Mouse (Mus musculus) cerebellum, adult 2 months (tissue): ENCODE measurements at regions not wholly inside any gene's neighbourhood (a gene's known extent, or its start where the extent isn't known, plus 50 kb on each side); places are given as distances from the start of the nearest gene placed in this dataset.

Experiments used
- DNase-seq, 2 experiments: peaks; one replicate each; pipeline ENCODE4 v3.0.0; 2021
- H3K27ac ChIP-seq: fragments of 200-500 bp; 2 replicates; pipeline ENCODE4 v1.5.1; 2012; ENCODE audit warnings: low read length, control low read depth, inconsistent platforms; ENCODE audit not compliant: insufficient read depth
- H3K27me3 ChIP-seq: fragments of 200-500 bp; 2 replicates; pipeline ENCODE4 v1.6.1; 2012; ENCODE audit warnings: inconsistent platforms, mild to moderate bottlenecking, low read length, moderate library complexity; ENCODE audit not compliant: control insufficient read depth, insufficient read depth
- H3K4me1 ChIP-seq: fragments of 200-500 bp; 2 replicates; pipeline ENCODE4 v1.6.1; 2011; ENCODE audit warnings: low read length; ENCODE audit not compliant: control insufficient read depth, insufficient read depth
- H3K4me3 ChIP-seq: fragments of 200-500 bp; replicated peaks from 2 replicates; pipeline ENCODE3; 2011; ENCODE audit warnings: mild to moderate bottlenecking, low read depth, low read length, control low read depth; ENCODE audit not compliant: insufficient read depth
- CTCF ChIP-seq: fragments of 200-500 bp; IDR thresholded peaks from 2 replicates; pipeline ENCODE4 v1.5.1; 2011; ENCODE audit warnings: low read depth, mild to moderate bottlenecking, control low read depth, low read length, moderate library complexity, borderline replicate concordance; ENCODE audit not compliant: insufficient read depth
- POLR2A ChIP-seq: fragments of 200-500 bp; IDR thresholded peaks from 2 replicates; pipeline ENCODE4 v1.6.1; 2011; ENCODE audit warnings: low read length, control low read depth, borderline replicate concordance; ENCODE audit not compliant: insufficient read depth
- WGBS: fragments of 180-500 bp; shearing (Covaris S2); methylation state at CpG from one replicate; pipeline ENCODE4 v1.1.7; 2018; 5-methylcytosine and 5-hydroxymethylcytosine counted together

GRCm38 (mm10) chrX:11181855-11182254, 117.2 kb upstream of the H2al1a start:
- no peak for TF ChIP-seq CTCF
- TF ChIP-seq POLR2A = no peak
- peak; percentile 10 to 26 for DNase-seq

GRCm38 (mm10) chrX:11190851-11191250, 108.2 kb upstream of the H2al1a start:
- no peak for DNase-seq
- H3K4me3 ChIP-seq = no peak overlapping the region
- no peaks in the 10 kb centered on the region for H3K4me1 ChIP-seq
- TF ChIP-seq CTCF = no peak
- no peak for TF ChIP-seq POLR2A
- H3K27me3 ChIP-seq = no peaks in the 10 kb centered on the region
- 90% methylated on average over 6 of the region's 6 CpGs for WGBS
- no peak overlapping the region for H3K27ac ChIP-seq

More at GRCm38 (mm10) chrX:11181855-11182254, 117.2 kb upstream of the H2al1a start:
- 21% methylated on average over 12 of the region's 12 CpGs for WGBS
- Histone ChIP-seq H3K4me1 (no peaks in the 10 kb centered on the region), H3K4me3 (no peak overlapping the region), H3K27me3 (no peaks in the 10 kb centered on the region), H3K27ac (no peak overlapping the region)

GRCm38 (mm10) chrX:11204135-11204534, 94.9 kb upstream of the H2al1a start:
- Histone ChIP-seq H3K27me3 (no peaks in the 10 kb centered on the region), H3K27ac (no peak overlapping the region), H3K4me3 (no peak overlapping the region), H3K4me1 (no peaks in the 10 kb centered on the region)
- 86% methylated on average over 2 of the region's 2 CpGs for WGBS
- DNase-seq = no peak
- TF ChIP-seq CTCF (no peak), POLR2A (no peak)

- no peaks in the 10 kb centered on the region for H3K27me3 ChIP-seq
Measured at GRCm38 (mm10) chrX:11209895-11210294, 89.2 kb upstream of the H2al1a start.

GRCm38 (mm10) chrX:11212811-11213210, 86.2 kb upstream of the H2al1a start:
- H3K4me3 ChIP-seq = no peak overlapping the region
- TF ChIP-seq POLR2A = no peak
- no peak for TF ChIP-seq CTCF
- no peak for DNase-seq
- no peak overlapping the region for H3K27ac ChIP-seq
- no peaks in the 10 kb centered on the region for H3K4me1 ChIP-seq
- H3K27me3 ChIP-seq = no peaks in the 10 kb centered on the region
- WGBS = 88% methylated on average over 1 of the region's 1 CpGs

More at GRCm38 (mm10) chrX:11209895-11210294, 89.2 kb upstream of the H2al1a start:
- no peak for DNase-seq
- 81% methylated on average over 5 of the region's 5 CpGs for WGBS
- TF ChIP-seq CTCF (no peak), POLR2A (no peak)
- H3K27ac ChIP-seq = no peak overlapping the region
- H3K4me1 ChIP-seq = no peaks in the 10 kb centered on the region
- H3K4me3 ChIP-seq = no peak overlapping the region

- no peak overlapping the region for H3K27ac ChIP-seq
- WGBS = 65% methylated on average over 3 of the region's 3 CpGs
- peak; percentile 18 to 20 for DNase-seq
- no peak overlapping the region for H3K4me3 ChIP-seq
- no peaks in the 10 kb centered on the region for H3K27me3 ChIP-seq
- peak; percentile 22; the same call in 1 of the 2 replicates for TF ChIP-seq CTCF
- TF ChIP-seq POLR2A = no peak
- no peaks in the 10 kb centered on the region for H3K4me1 ChIP-seq
Measured at GRCm38 (mm10) chrX:11213492-11213891, 85.6 kb upstream of the H2al1a start.

- no peaks in the 10 kb centered on the region for H3K4me1 ChIP-seq
- H3K27me3 ChIP-seq = no peaks in the 10 kb centered on the region
Measured at GRCm38 (mm10) chrX:11239066-11239465, 60.0 kb upstream of the H2al1a start.

GRCm38 (mm10) chrX:11245576-11245975, 53.5 kb upstream of the H2al1a start:
- Histone ChIP-seq H3K27me3 (no peaks in the 10 kb centered on the region), H3K27ac (no peak overlapping the region), H3K4me3 (no peak overlapping the region), H3K4me1 (peaks cover 3% of the 10 kb centered on the region; the same call in 1 of the 2 replicates)
- 10% methylated on average over 3 of the region's 3 CpGs for WGBS
- DNase-seq = peak; percentile 58 to 88
- TF ChIP-seq CTCF (no peak), POLR2A (no peak)

More at GRCm38 (mm10) chrX:11239066-11239465, 60.0 kb upstream of the H2al1a start:
- 94% methylated on average over 1 of the region's 1 CpGs for WGBS
- TF ChIP-seq POLR2A = no peak
- no peak overlapping the region for H3K27ac ChIP-seq
- no peak overlapping the region for H3K4me3 ChIP-seq
- no peak for DNase-seq
